In the genomic region with DNA sequence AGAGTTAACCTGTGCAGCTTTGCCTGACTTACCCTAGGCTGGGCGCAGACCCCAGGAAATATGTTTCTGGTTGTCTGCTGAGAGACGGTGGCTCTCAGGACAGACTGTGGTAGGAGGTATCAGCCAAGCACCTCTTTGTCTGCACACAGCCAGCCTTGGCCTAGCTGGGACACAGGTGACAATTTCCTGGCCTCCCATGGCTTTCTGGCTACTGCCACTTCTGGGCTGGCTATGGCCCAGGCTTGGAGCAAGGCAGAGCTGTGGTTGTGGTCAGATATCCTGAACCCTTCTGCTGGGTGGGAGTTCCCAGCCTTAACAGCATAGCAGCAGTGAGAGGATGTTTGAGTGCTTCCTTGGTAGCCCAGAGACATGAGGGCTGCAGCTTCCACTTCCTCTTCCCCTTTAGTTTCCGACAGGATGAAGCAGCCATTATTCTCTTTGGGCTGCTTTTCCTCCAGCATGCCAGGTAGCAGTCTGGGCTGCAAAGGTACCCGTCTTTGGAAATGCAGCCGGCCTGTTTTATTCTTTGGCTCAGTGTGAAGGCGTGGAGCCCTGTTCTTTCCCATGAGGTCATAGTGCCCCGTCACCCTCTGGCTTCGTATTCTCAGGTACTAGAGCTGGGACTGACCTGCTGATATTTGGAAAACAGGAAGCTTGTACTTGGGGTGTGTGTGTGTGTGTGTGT, we compare ENCODE assay signal across 16 mouse cellular contexts. TPM values are rescaled to one million over a fixed set of nuclear protein-coding genes. Genes with fewer than 3 reads are reported as not detected.
DNase-seq lines count a peak whose midpoint lies in the region; ATAC-seq lines count a peak whose summit lies in the region.
"Had no signal": no experiment of that assay in that cellular context is flagged by ENCODE, and none has a peak within 500 bp of the region (broad histone marks: within the 10 kb centered on the region; RNA-seq: fewer than 3 reads in every experiment).

No protein-coding gene starts in this region.

- no peaks in the 10 kb centered on the region for H3K9me3 ChIP-seq in hindbrain, embryonic 13.5 days
- H3K9me3 ChIP-seq in hindbrain, embryonic 12.5 days (replicated peaks) = no peaks in the 10 kb centered on the region
- H3K9me3 ChIP-seq in neural tube, embryonic 14.5 days (ENCODE audit: control insufficient read depth, low read length) = no peaks in the 10 kb centered on the region
- H3K9me3 ChIP-seq: intestine, embryonic 15.5 days; stomach, embryonic 15.5 days had no signal

- peak overlapping the region; percentile 66 for H3K27ac ChIP-seq in hindbrain, embryonic 13.5 days
- H3K27ac ChIP-seq in hindbrain, embryonic 12.5 days = no peak overlapping the region
- peak overlapping the region; percentile 52 for H3K27ac ChIP-seq in neural tube, embryonic 14.5 days (ENCODE audit: low read depth, low read length)
- H3K27ac ChIP-seq: intestine, embryonic 15.5 days; stomach, embryonic 15.5 days had no signal

- H3K4me1 ChIP-seq in hindbrain, embryonic 13.5 days (replicated peaks) = peaks cover 75% of the 10 kb centered on the region
- H3K4me1 ChIP-seq in hindbrain, embryonic 12.5 days = peaks cover 48% of the 10 kb centered on the region
- peaks cover 35% of the 10 kb centered on the region for H3K4me1 ChIP-seq in neural tube, embryonic 14.5 days (ENCODE audit: control insufficient read depth, insufficient read depth, low read length)
- H3K4me1 ChIP-seq: heart, embryonic 12.5 days; intestine, embryonic 15.5 days; stomach, embryonic 15.5 days had no signal

- H3K4me2 ChIP-seq in hindbrain, embryonic 13.5 days = no peak overlapping the region
- H3K4me2 ChIP-seq in hindbrain, embryonic 12.5 days (replicated peaks) = no peak overlapping the region
- no peak overlapping the region for H3K4me2 ChIP-seq in neural tube, embryonic 14.5 days (ENCODE audit: low read depth, low read length)
- H3K4me2 ChIP-seq: heart, embryonic 12.5 days; intestine, embryonic 15.5 days; stomach, embryonic 15.5 days had no signal

- WGBS in hindbrain, embryonic 13.5 days = 78% methylated on average over 8 of the region's 8 CpGs
- 89% methylated on average over 8 of the region's 8 CpGs for WGBS in hindbrain, embryonic 12.5 days
- 79% methylated on average over 8 of the region's 8 CpGs for WGBS in neural tube, embryonic 14.5 days

- H3K4me3 ChIP-seq in hindbrain, embryonic 13.5 days = no peak overlapping the region
- H3K4me3 ChIP-seq in hindbrain, embryonic 12.5 days = no peak overlapping the region
- H3K4me3 ChIP-seq in neural tube, embryonic 14.5 days (ENCODE audit: low read depth, low read length) = no peak overlapping the region
- H3K4me3 ChIP-seq: heart, embryonic 12.5 days; intestine, embryonic 15.5 days; stomach, embryonic 15.5 days had no signal

- H3K9ac ChIP-seq in hindbrain, embryonic 13.5 days = no peak overlapping the region
- no peak overlapping the region for H3K9ac ChIP-seq in hindbrain, embryonic 12.5 days
- H3K9ac ChIP-seq in neural tube, embryonic 14.5 days (replicated peaks; ENCODE audit: low read depth, low read length) = no peak overlapping the region
- H3K9ac ChIP-seq: heart, embryonic 12.5 days; intestine, embryonic 15.5 days; stomach, embryonic 15.5 days had no signal

- peak; percentile 2 to 3 for DNase-seq in right cerebral cortex, adult 2 months (ENCODE audit: low spot score in 2 of 2)
- DNase-seq in right cerebral cortex, postnatal 14 days = no peak
- peak; percentile 4 to 5 for DNase-seq in frontal cortex, postnatal 14 days (ENCODE audit: low spot score in 2 of 2)
- DNase-seq: lung, postnatal 14 days; right cerebral cortex, adult 18-20 months had no signal

- ATAC-seq in hindbrain, embryonic 13.5 days (ENCODE audit: low FRiP score) = peak; percentile 16; the same call in 1 of the 2 replicates
- ATAC-seq in hindbrain, embryonic 12.5 days (ENCODE audit: low FRiP score) = no peak
- ATAC-seq in neural tube, embryonic 14.5 days (ENCODE audit: low read depth) = peak; percentile 35; the same call in 1 of the 2 replicates
- ATAC-seq in erythroblast, adult 5-6 weeks (replicated peaks; ENCODE audit: low FRiP score, poor library complexity, severe bottlenecking) = no peak
- no peak for ATAC-seq in megakaryocyte, adult 5-6 weeks (ENCODE audit: poor library complexity, severe bottlenecking)
- ATAC-seq: activated CD4-positive, CD25-positive, alpha-beta regulatory T cell, adult 4 months; intestine, embryonic 15.5 days had no signal

- no peaks in the 10 kb centered on the region for H3K27me3 ChIP-seq in hindbrain, embryonic 13.5 days
- no peaks in the 10 kb centered on the region for H3K27me3 ChIP-seq in hindbrain, embryonic 12.5 days
- H3K27me3 ChIP-seq in neural tube, embryonic 14.5 days (ENCODE audit: control insufficient read depth, insufficient read depth, low read length) = no peaks in the 10 kb centered on the region
- H3K27me3 ChIP-seq: intestine, embryonic 15.5 days; stomach, embryonic 15.5 days had no signal

- no peaks in the 10 kb centered on the region; the same call in 1 of the 2 replicates for H3K36me3 ChIP-seq in hindbrain, embryonic 13.5 days
- H3K36me3 ChIP-seq in hindbrain, embryonic 12.5 days = no peaks in the 10 kb centered on the region
- no peaks in the 10 kb centered on the region for H3K36me3 ChIP-seq in neural tube, embryonic 14.5 days (ENCODE audit: control insufficient read depth, insufficient read depth, low read length)
- H3K36me3 ChIP-seq: heart, embryonic 12.5 days; intestine, embryonic 15.5 days; stomach, embryonic 15.5 days had no signal

RNA-seq across cellular contexts. Expression of gene Apba2, which starts 9.2 kb away (rescaled TPM):
- 152 and 154 TPM in 2 replicates for polyA plus RNA-seq in hindbrain, embryonic 13.5 days (2015; fragmentation: Nextera tagmentation; extraction: Ambion mirVana)
- 112 and 119 TPM in 2 replicates for polyA plus RNA-seq in hindbrain, embryonic 12.5 days (2016; fragmentation: Nextera tagmentation; extraction: Ambion mirVana)
- polyA plus RNA-seq in neural tube, embryonic 14.5 days (2014; fragmentation: Nextera tagmentation; extraction: Ambion mirVana) = 166 and 171 TPM in 2 replicates
- total RNA-seq in erythroblast, adult 5-6 weeks (2015; ENCODE audit: low replicate concordance) = not detected in 2 replicates
- total RNA-seq in erythroblast, adult 5-6 weeks (2017; ENCODE audit: low replicate concordance) = not detected in 2 replicates
- total RNA-seq in megakaryocyte, adult 5-6 weeks (2015) = not detected in 2 replicates
- not detected in 2 replicates for total RNA-seq in megakaryocyte, adult 5-6 weeks (2017)
- total RNA-seq: MEL; monocyte, adult 5-6 weeks had no signal
- polyA plus RNA-seq: activated CD4-positive, CD25-positive, alpha-beta regulatory T cell, adult 4 months had no signal

Comparison
In these comparisons a context has a peak if more than half of its experiments do, and no peak if none do; other contexts are left out.
1. ATAC-seq: peak in hindbrain, embryonic 13.5 days (single experiment) and neural tube, embryonic 14.5 days (single experiment); none in hindbrain, embryonic 12.5 days (single experiment), erythroblast, adult 5-6 weeks (single experiment) and megakaryocyte, adult 5-6 weeks (single experiment).